Mouse (Mus musculus) embryonic facial prominence, embryonic 14.5 days (tissue): ENCODE measurements around the gene Dmrt1. TPM values are rescaled to one million over a fixed set of nuclear protein-coding genes. Genes with fewer than 3 reads are reported as not detected.

Source experiments
- ATAC-seq: fragments of 200-750 bp; cut with Nextera tagmentation; 2 replicates; pipeline ENCODE4 v1.8.0; 2017; ENCODE audit warnings: low read depth, moderate number of reproducible peaks, moderate TSS enrichment
- DNase-seq: peaks from one replicate; pipeline ENCODE4 v3.0.0-alpha.2; 2015; ENCODE audit warnings: low spot score
- H3K27ac ChIP-seq: fragments of 300-500 bp; sonication (generic); replicated peaks from 2 replicates; pipeline ENCODE4 v1.5.1; 2014; ENCODE audit warnings: low read depth, mild to moderate bottlenecking, low read length, moderate library complexity
- H3K27me3 ChIP-seq: fragments of 300-500 bp; sonication (generic); replicated peaks from 2 replicates; pipeline ENCODE4 v1.6.1; 2014; ENCODE audit warnings: low read length; ENCODE audit not compliant: control insufficient read depth, insufficient read depth
- H3K36me3 ChIP-seq: fragments of 300-500 bp; sonication (generic); 2 replicates; pipeline ENCODE4 v1.6.1; 2014; ENCODE audit warnings: low read length, mixed read lengths; ENCODE audit not compliant: control insufficient read depth, insufficient read depth
- H3K4me1 ChIP-seq: fragments of 300-500 bp; sonication (generic); 2 replicates; pipeline ENCODE4 v1.6.1; 2014; ENCODE audit warnings: antibody characterized with exemption, low read length; ENCODE audit not compliant: control insufficient read depth, insufficient read depth
- H3K4me2 ChIP-seq: fragments of 300-500 bp; sonication (generic); 2 replicates; pipeline ENCODE4 v1.6.1; 2014; ENCODE audit warnings: low read depth, mild to moderate bottlenecking, low read length, moderate library complexity, mixed read lengths
- H3K4me3 ChIP-seq: fragments of 300-500 bp; sonication (generic); 2 replicates; pipeline ENCODE4 v1.5.1; 2014; ENCODE audit warnings: low read depth, mild to moderate bottlenecking, low read length
- H3K9ac ChIP-seq: fragments of 300-500 bp; sonication (generic); 2 replicates; pipeline ENCODE4 v1.6.1; 2014; ENCODE audit warnings: low read depth, mild to moderate bottlenecking, low read length, moderate library complexity, mixed read lengths
- H3K9me3 ChIP-seq: fragments of 300-500 bp; sonication (generic); 2 replicates; pipeline ENCODE4 v1.6.1; 2016; ENCODE audit warnings: low read length; ENCODE audit not compliant: control insufficient read depth
- WGBS: fragments of 180-500 bp; shearing (Covaris S2); extraction: QIAGEN DNeasy Blood & Tissue Kit; methylation state at CpG from one replicate; pipeline ENCODE4 v1.1.7; 2014; 5-methylcytosine and 5-hydroxymethylcytosine counted together
- polyA plus RNA-seq: library from polyadenylated mRNA; unstranded; fragments of >200 nt; fragmentation: Nextera tagmentation; extraction: Ambion mirVana; gene quantifications from 2 replicates; pipeline ENCODE4 v1.2.1, GENCODE M21; 2014

Gene Dmrt1
- polyA plus RNA-seq, 1 experiment from 2014 or later, result 0.29 TPM

DNA sequence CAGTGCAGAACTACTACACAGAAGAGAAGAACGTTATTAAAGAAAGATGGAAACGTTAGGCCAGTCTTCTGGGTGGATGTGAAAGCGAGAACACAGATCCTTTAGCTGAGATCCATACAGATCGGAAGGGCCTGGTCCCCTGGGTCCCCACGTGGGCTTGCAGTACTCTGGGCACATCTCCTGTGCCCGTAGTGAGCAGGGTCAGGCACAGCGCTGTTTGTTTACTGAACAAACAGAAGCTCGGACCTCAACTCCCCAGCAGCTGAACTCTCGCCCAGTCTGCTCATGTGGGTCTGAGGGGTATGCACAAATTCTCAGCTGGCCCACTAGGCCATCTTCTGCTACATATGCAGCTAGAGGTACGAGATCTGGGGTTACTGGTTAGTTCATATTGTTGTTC is 145.1 kb downstream of the Dmrt1 start:
- Histone ChIP-seq H3K9ac (no peak overlapping the region), H3K36me3 (no peaks in the 10 kb centered on the region), H3K27ac (no peak overlapping the region), H3K4me3 (no peak overlapping the region), H3K9me3 (no peaks in the 10 kb centered on the region), H3K4me2 (no peak overlapping the region), H3K4me1 (peaks cover 7% of the 10 kb centered on the region), H3K27me3 (no peaks in the 10 kb centered on the region)
- DNase-seq, result no peak
- 72% methylated on average over 10 of the region's 10 CpGs for WGBS
- no peak for ATAC-seq

- H3K9ac ChIP-seq, result no peak overlapping the region
- no peaks in the 10 kb centered on the region for H3K9me3 ChIP-seq
- H3K4me2 ChIP-seq, result no peak overlapping the region
- H3K4me1 ChIP-seq, result peaks cover 7% of the 10 kb centered on the region
- H3K36me3 ChIP-seq, result no peaks in the 10 kb centered on the region
- 64% methylated on average over 5 of the region's 5 CpGs for WGBS
- H3K27me3 ChIP-seq, result peaks cover 5% of the 10 kb centered on the region; the same call in 1 of the 2 replicates
- no peak overlapping the region for H3K4me3 ChIP-seq
- no peak overlapping the region for H3K27ac ChIP-seq
- DNase-seq, result no peak
- no peak for ATAC-seq
Observed at GRCm38 (mm10) chr19:25652560-25652959, 147.1 kb downstream of the Dmrt1 start.

Other genes starting within 250 kb of the Dmrt1 start
- gene Dmrt3, start 104.7 kb downstream of the Dmrt1 start, polyA plus RNA-seq, result 1.9 and 2.2 TPM in 2 replicates
- gene Dmrt2, start 166.8 kb downstream of the Dmrt1 start, polyA plus RNA-seq, result 7.8 and 9.0 TPM in 2 replicates